Mouse (Mus musculus) C3H10T1/2 (cell line): Measurements from ENCODE around the gene Galr2. TPM values are rescaled to one million over a fixed set of nuclear protein-coding genes. Genes with fewer than 3 reads are reported as not detected.

Experiments
- polyA plus RNA-seq, 2 experiments: library from polyadenylated mRNA; unstranded; fragments of >200 nt; fragmentation: generic; extraction: Trizol; gene quantifications; one replicate each; pipeline ENCODE4 v1.2.1; 2012; ENCODE audit warnings: missing spikeins in 2 of 2

Galr2 gene
- 1 to 10 TPM in 1 of 2 experiments, under 1 TPM in 1; 0.06 to 2.5 TPM for polyA plus RNA-seq

DNA sequence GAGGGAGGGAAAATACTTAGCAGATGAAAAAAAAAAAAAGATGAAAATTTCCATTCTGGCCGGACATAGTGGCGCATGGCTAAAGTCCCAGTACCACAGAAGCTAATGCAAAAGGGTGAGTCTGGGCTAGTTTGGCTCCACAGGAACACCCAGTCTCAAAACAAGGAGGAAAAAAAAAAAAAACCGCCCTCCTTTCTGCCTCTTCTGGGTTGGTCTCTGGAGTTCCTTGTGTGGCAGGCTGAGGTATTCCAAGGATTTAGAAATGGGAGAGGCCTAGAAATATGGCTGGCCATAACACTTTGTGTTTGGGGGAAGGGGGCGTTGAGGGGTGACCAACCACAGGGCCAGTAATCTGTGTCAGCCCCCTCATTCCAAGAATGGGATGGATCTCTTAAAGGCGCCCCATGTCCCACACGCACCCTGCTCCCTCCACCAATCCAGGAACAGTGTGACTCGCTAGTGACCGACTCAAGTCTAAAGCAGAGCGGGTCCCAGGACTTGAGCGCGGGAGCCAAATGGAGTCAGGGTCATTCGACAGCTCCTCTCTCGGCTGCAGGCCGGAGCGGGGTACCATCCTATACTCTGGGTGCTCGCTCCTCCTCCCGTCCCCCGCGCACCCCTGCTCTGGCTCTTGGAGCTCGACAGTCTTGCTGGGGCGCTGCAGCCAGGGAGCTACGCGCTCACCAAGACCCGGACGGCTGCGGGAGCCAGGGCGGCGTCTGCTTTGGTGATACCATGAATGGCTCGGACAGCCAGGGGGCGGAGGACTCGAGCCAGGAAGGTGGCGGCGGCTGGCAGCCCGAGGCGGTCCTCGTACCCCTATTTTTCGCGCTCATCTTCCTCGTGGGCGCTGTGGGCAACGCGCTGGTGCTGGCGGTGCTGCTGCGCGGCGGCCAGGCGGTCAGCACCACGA is at the start of gene Galr2:
Gene Galr2 (plus strand): TSS at position 189 of the 913 bp plus-strand sequence.

DNA sequence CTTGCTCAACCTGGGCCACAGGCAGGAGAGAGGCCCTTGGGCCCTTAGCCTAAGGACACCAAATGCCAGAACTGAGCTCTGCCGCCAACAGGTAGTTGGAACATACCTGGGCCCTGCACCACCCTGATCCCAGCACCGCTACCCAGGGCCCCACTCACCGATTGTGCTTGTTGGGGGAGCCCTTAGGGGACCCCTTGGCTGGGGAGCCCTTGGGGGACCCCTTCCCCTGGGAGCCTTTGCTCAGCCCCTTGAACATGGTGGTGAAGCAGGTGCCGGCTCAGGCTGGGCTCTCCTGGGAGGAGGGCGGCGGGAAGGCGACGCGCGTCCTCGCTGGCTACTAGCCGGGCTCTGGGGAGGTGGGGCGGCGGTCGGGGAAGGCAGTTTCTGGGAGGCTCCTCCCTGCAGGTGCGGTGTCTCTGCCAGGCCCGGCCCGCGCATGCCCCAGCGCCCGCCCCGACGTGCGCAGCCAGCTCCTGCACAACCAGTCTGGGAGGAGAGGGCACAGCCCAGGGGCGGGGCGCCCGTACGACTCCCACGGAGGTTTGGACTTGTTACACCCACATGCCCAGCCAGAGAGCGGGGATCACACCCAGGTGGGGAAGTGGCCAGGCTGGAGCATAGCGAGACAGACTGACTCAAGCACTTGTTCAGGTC is 42.9 kb upstream of the Galr2 start, which contains the start of gene Evpl:
Gene Evpl (minus strand): TSS at position 336 of the 654 bp plus-strand sequence.

DNA sequence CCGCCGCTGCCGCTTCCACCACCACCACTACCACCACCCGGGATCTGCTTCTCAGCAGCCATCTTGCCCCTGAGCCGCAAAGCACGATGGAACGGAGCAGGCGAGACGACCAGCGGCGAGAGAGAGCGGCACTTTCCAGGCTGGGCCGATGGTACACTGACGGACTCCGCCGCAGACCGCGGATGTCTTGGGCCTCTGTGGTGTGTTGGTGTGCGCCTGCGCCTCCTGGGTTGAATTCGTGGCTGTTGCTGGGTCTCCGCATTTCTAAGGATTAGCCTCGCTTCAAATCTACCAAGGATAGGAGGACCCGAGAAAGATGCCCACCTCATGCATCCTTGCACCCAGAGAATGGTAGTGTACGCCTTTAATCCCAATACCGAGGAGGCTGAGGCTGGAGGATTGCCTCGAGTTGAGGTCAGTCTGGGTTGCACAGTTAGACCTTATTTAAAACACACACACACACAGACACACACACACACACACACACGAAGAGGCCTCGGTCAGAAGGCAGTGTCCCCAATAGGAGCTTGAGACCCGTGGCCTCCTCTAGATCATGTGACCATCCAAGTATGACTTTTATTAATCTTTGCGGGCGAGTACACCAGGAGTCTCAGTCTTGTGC is 6.6 kb upstream of the Galr2 start, which contains the start of gene Srp68:
Gene Srp68 (minus strand): TSS at position 173 of the 622 bp plus-strand sequence.

DNA sequence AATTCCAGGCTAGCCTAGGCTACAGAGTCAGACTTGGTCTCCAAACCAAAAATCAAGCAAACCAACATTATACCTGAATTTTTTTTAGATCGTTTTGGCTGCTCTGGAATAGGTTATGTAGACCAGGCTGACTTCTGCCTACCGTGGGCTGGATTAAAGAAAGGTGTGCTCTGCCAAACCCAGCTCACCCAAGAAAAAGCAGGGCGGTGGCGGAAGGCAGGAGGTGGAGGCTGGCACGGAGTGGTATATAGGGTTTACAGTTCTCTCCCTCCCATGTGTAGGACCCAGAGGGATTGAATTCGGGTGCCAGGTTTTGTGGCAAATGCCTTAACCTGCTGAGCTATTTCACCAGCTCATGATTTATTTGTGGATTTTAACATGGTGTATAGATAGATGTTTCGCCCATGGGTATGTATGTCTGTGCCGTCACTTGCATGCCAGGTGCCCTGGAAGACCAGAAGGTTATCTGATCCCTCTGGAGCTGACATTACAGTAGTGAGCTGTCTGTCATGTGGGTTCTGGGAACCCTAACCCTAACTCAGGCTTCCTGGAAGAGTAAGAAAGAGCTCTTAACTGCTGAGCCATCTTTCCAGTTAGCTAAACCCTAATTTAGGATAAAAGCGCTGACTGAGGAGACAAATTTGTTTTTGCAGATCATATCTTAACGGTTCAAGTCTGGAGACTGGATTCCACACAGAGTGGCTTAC is 26.4 kb downstream of the Galr2 start, which contains the start of gene Exoc7:
Gene Exoc7 (minus strand): TSS at position 215 of the 707 bp plus-strand sequence.

Other genes starting within 250 kb of the Galr2 start
- under 1 TPM; 0.48 to 0.70 TPM for gene Unc13d, start 203.0 kb upstream of the Galr2 start, polyA plus RNA-seq
- 100 to 1,000 TPM; 134 to 264 TPM for gene Wbp2, start 193.9 kb upstream of the Galr2 start, polyA plus RNA-seq
- gene Trim47, start 153.7 kb upstream of the Galr2 start, polyA plus RNA-seq = 100 to 1,000 TPM; 116 to 205 TPM
- gene Trim65, start 149.8 kb upstream of the Galr2 start, polyA plus RNA-seq = 1 to 10 TPM; 2.1 to 5.7 TPM
- 100 to 1,000 TPM in 1 of 2 experiments, 10 to 100 TPM in 1; 77.3 to 156 TPM for gene Mrpl38, start 142.1 kb upstream of the Galr2 start, polyA plus RNA-seq
- gene Fbf1, start 112.8 kb upstream of the Galr2 start, polyA plus RNA-seq = 10 to 100 TPM; 18.7 to 71.2 TPM
- 10 to 100 TPM; 63.6 to 92.1 TPM for gene Ten1, start 82.1 kb upstream of the Galr2 start, polyA plus RNA-seq
- gene Acox1, start 81.9 kb upstream of the Galr2 start, polyA plus RNA-seq = 10 to 100 TPM in 1 of 2 experiments, 1 to 10 TPM in 1; 8.6 to 44.2 TPM
- gene Evpl, start 42.9 kb upstream of the Galr2 start, polyA plus RNA-seq = under 1 TPM; 0.02 to 0.27 TPM
- gene Srp68, start 6.7 kb upstream of the Galr2 start, polyA plus RNA-seq = 100 to 1,000 TPM in 1 of 2 experiments, 10 to 100 TPM in 1; 62.3 to 111 TPM
- gene Exoc7, start 26.3 kb downstream of the Galr2 start, polyA plus RNA-seq = 10 to 100 TPM; 89.3 to 90.3 TPM
- under 1 TPM; 0.12 to 0.51 TPM for gene Foxj1, start 54.5 kb downstream of the Galr2 start, polyA plus RNA-seq
- 10 to 100 TPM; 15.7 to 17.5 TPM for gene Rnf157, start 132.1 kb downstream of the Galr2 start, polyA plus RNA-seq
- gene Ubald2, start 153.2 kb downstream of the Galr2 start, polyA plus RNA-seq = 100 to 1,000 TPM in 1 of 2 experiments, 10 to 100 TPM in 1; 99.5 to 182 TPM
- under 1 TPM; 0.14 to 0.20 TPM for gene Qrich2, start 185.3 kb downstream of the Galr2 start, polyA plus RNA-seq
- 100 to 1,000 TPM; 143 to 168 TPM for gene Prpsap1, start 213.3 kb downstream of the Galr2 start, polyA plus RNA-seq
- gene Sphk1, start 250.0 kb downstream of the Galr2 start, polyA plus RNA-seq = 10 to 100 TPM; 12.5 to 85.8 TPM